Mouse (Mus musculus): ENCODE measurements around the gene Vmn1r199.
"Not testable (repeated sequence)": the region's sequence is repeated elsewhere in the genome, so short reads cannot be mapped to it uniquely, and the experiment has no call there.

Vmn1r199 gene

GRCm38 (mm10) chr13:22379518-22379917 lies at the start of gene Vmn1r199:
Gene Vmn1r199 (plus strand): TSS chr13:22379818.
- DNase-seq = no peak

DNA sequence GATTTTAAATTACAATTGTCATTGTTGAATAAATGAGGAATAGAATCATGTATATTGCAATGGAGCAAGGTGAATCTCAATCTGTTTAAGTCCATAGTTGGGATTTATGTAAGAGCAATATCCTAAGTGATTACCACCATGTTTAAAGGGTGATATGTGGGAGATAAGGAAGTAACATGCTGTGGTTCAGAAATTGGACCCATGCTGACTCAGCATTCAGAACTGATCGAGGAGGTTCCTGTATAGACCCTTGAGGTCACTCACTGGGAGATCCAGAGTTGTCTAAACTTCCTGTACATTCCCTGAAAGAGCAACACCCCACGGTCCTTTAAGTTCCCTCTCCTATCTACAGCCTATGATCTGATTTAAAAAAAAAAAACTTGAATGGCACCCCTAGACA lies 46.3 kb upstream of the Vmn1r199 start:
- no peak for DNase-seq

GRCm38 (mm10) chr13:22335565-22335964 lies 44.1 kb upstream of the Vmn1r199 start:
- DNase-seq = no peak

DNA sequence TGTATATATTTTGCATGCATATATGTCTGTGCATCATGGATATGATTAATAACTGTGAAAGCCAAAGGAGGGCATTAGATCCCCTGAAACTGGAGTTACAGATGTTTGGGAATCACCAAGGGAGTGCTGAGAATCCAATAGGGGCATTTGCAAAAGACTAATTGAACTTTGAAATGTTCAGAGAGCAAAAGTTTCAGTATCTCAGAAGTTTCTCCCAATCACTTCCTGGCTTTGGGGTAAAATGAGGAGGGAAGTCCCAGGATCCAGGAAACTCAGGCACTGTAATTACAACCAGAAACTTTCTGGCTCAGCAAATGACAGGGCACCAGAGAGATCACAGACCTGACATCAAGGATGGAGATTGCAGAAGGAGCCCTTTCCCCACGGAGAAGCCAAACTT lies 29.6 kb upstream of the Vmn1r199 start, which contains the start of gene Vmn1r198:
Gene Vmn1r198, plus strand, starts transcription at position 301 of the 400 bp plus-strand sequence.
- DNase-seq = no peak

DNA sequence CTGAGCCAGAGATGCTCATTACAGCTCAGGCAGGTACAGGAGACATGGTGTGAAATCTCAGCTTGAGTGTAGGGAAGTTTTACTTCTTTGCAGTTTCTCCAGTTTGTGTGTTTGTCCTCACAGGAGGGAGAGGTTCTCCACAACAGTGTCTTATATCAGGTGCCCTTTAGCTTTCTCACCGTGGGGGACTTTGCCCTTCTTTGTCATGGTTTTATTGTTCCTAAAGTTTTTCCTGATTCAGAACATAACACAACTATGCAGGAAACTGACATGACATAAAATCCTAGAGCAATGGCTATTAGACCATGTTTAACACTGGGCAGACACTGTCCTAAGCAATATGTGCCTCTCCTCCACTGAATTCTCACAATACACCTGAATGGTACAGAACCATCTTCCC lies 28.8 kb upstream of the Vmn1r199 start:
- no peak for DNase-seq

DNA sequence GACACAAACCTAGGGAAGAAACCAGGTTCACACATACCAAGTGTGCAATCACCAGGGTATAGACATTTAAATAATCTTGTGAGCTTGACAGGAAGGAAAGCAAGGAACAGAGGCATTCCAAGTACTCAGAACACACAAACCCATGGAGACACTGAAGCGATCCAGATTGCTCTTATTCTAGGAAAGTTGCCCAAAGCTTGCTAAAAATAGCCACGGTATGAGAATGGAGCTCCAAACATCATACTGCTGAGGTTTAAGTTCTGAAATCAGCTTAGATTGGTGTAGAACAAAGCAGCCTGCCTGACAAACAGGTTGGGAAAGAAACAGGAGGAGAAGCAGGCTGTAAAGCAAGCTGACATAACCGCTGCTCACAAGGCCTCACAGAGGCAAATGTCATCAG lies 1.5 kb downstream of the Vmn1r199 start:
- not testable (repeated sequence) for DNase-seq

- DNase-seq = no peak
These were observed 3.8 kb downstream of the Vmn1r199 start for GRCm38 (mm10) chr13:22383401-22383800.

- no peak for DNase-seq
These were observed 7.4 kb downstream of the Vmn1r199 start for GRCm38 (mm10) chr13:22387050-22387449.

GRCm38 (mm10) chr13:22390073-22390472 lies 10.5 kb downstream of the Vmn1r199 start, which contains the start of gene Vmn1r200:
Gene Vmn1r200 (plus strand): TSS chr13:22390373.
- DNase-seq = no peak

DNA sequence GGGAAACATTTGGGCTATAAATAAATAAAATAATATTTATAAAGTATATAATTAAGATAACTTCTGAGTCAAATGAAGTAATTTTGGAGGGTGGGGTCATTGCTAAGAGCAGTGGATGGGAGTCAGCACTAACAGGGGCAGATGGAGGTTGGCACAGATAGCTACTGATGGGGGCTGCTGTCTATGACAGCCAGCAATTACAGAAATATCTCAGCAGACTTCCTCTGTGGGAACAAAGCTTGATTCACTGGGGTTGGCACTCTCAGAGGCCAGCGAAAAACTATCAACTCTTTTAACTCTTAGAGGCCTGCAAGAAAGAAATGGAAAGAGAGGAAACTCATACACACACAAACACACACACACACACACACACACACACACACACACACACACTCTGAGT lies 23.4 kb downstream of the Vmn1r199 start:
- DNase-seq = no peak

Data from right cerebral cortex, postnatal 14 days (tissue).